Mouse (Mus musculus): ENCODE data around the gene Cfap161.

GRCm38 (mm10) chr7:83794006-83794683 is 535 bp downstream of the Cfap161 start:
- TF ChIP-seq CTCF (IDR thresholded peaks at IDR 0.05; ENCODE audit: low read depth) (no peak), EP300 (IDR thresholded peaks at IDR 0.05; ENCODE audit: low read depth) (no peak)

Measured in liver, embryonic 14.5 days (tissue).